Mouse (Mus musculus) ES-E14 (cell line): ENCODE measurements around the gene Hmces.

Experiments
- CHD2 ChIP-seq: IDR thresholded peaks from 2 replicates; pipeline ENCODE4 v1.6.1; 2014; ENCODE audit warnings: mild to moderate bottlenecking, low read depth, low read length, inconsistent platforms
- MAFK ChIP-seq: IDR thresholded peaks from 2 replicates; pipeline ENCODE4 v1.6.1; 2014; ENCODE audit warnings: mild to moderate bottlenecking, low read depth, low read length, inconsistent platforms; ENCODE audit not compliant: insufficient read depth
- ZC3H11A ChIP-seq: IDR thresholded peaks from 2 replicates; pipeline ENCODE4 v1.6.1; 2012; ENCODE audit warnings: low read depth, mild to moderate bottlenecking, inconsistent platforms, low read length, borderline replicate concordance
- ZNF384 ChIP-seq: IDR thresholded peaks from 2 replicates; pipeline ENCODE4 v1.6.1; 2012; ENCODE audit warnings: low read depth, low read length, inconsistent platforms

DNA sequence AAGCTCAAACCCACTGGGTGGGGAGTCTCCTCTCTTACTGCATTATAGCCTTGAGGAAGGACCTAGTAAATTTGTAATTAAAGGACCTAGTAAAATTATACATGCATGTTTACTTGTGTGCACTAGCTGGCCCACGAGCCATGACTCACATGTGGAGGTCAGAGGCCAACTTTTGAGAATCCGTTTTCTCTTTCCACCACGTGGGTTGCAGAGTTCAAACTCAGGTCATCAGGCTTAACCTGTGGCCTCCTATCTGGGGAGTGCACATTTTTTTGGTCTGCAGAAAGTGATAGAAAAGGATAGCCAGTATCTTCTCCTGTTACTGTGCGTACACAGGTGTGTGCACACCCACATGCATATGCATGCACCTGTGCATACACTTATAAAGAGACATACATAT lies 34.7 kb upstream of the Hmces start:
- TF ChIP-seq CHD2 (no peak), ZNF384 (no peak), MAFK (no peak), ZC3H11A (no peak)
